Mouse (Mus musculus) myocyte (in vitro differentiated cells): Measurements from ENCODE around the gene Ampd2.

Source experiments
- MAX ChIP-seq: IDR thresholded peaks from one replicate; pipeline ENCODE4 v1.6.1; 2011; ENCODE audit warnings: low read depth, mild to moderate bottlenecking, control low read depth
- POLR2A ChIP-seq: IDR thresholded peaks from one replicate; pipeline ENCODE4 v1.6.1; 2011; ENCODE audit warnings: low read depth, mild to moderate bottlenecking, control low read depth, moderate library complexity; ENCODE audit not compliant: insufficient read length
- TCF3 ChIP-seq: IDR thresholded peaks from one replicate; pipeline ENCODE4 v1.6.1; 2011; ENCODE audit warnings: low read depth, control low read depth; ENCODE audit not compliant: insufficient read length

- TF ChIP-seq MAX (no peak), TCF3 (no peak), POLR2A (no peak)
These were observed 39.4 kb downstream of the Ampd2 start for GRCm38 (mm10) chr3:108046944-108047655.
